Mouse (Mus musculus): ENCODE data around the gene Armc12. TPM values are rescaled to one million over a fixed set of nuclear protein-coding genes. Genes with fewer than 3 reads are reported as not detected.

Gene Armc12
- total and polyA plus RNA-seq, 3 experiments = 0.15 TPM; not detected in 2

- DNase-seq (ENCODE audit: low read depth, low spot score) = no peak
- no peaks in the 10 kb centered on the region for H3K36me3 ChIP-seq (ENCODE audit: control insufficient read depth in 1 of 2, insufficient read depth in 2 of 2, low read length in 2 of 2)
- H3K27me3 ChIP-seq (ENCODE audit: control insufficient read depth in 1 of 2, insufficient read depth in 2 of 2, low read length in 2 of 2) = no peaks in the 10 kb centered on the region
- no peak overlapping the region for H3K4me3 ChIP-seq (ENCODE audit: control insufficient read depth in 1 of 2, insufficient read depth in 1 of 2, low read depth in 2 of 2, low read length in 2 of 2)
- no peak overlapping the region for H3K27ac ChIP-seq (ENCODE audit: control insufficient read depth, low read depth, low read length)
- H3K9me3 ChIP-seq (replicated peaks; ENCODE audit: insufficient read depth, low read length) = no peaks in the 10 kb centered on the region
- H3K79me2 ChIP-seq (ENCODE audit: control insufficient read depth, insufficient read depth, low read length, poor library complexity) = no peaks in the 10 kb centered on the region
- no peak overlapping the region for H3K9ac ChIP-seq (ENCODE audit: control insufficient read depth, low read depth, low read length, poor library complexity, severe bottlenecking)
- no peaks in the 10 kb centered on the region for H3K4me1 ChIP-seq (ENCODE audit: control insufficient read depth in 1 of 2, insufficient read depth in 2 of 2, low read length in 2 of 2)
- TF ChIP-seq USF2 (IDR thresholded peaks at IDR 0.05; ENCODE audit: borderline replicate concordance in 1 of 2, insufficient read depth in 1 of 2, low read depth in 1 of 2, low read length in 2 of 2) = no peak
These were observed 34.8 kb upstream of the Armc12 start for GRCm38 (mm10) chr17:28495832-28496231.

GRCm38 (mm10) chr17:28499190-28499589 is 31.4 kb upstream of the Armc12 start:
- DNase-seq (ENCODE audit: low read depth, low spot score) = no peak
- Histone ChIP-seq H3K36me3 (ENCODE audit: control insufficient read depth in 1 of 2, insufficient read depth in 2 of 2, low read length in 2 of 2) (no peaks in the 10 kb centered on the region), H3K27me3 (ENCODE audit: control insufficient read depth in 1 of 2, insufficient read depth in 2 of 2, low read length in 2 of 2) (no peaks in the 10 kb centered on the region), H3K79me2 (ENCODE audit: control insufficient read depth, insufficient read depth, low read length, poor library complexity) (no peaks in the 10 kb centered on the region), H3K4me1 (ENCODE audit: control insufficient read depth in 1 of 2, insufficient read depth in 2 of 2, low read length in 2 of 2) (no peaks in the 10 kb centered on the region), H3K4me3 (ENCODE audit: control insufficient read depth in 1 of 2, insufficient read depth in 1 of 2, low read depth in 2 of 2, low read length in 2 of 2) (no peak overlapping the region), H3K27ac (ENCODE audit: control insufficient read depth, low read depth, low read length) (no peak overlapping the region), H3K9ac (ENCODE audit: control insufficient read depth, low read depth, low read length, poor library complexity, severe bottlenecking) (no peak overlapping the region), H3K9me3 (replicated peaks; ENCODE audit: insufficient read depth, low read length) (no peaks in the 10 kb centered on the region)
- TF ChIP-seq MXI1 (IDR thresholded peaks at IDR 0.05; ENCODE audit: low read depth, low read length) (no peak), RAD21 (IDR thresholded peaks at IDR 0.05; ENCODE audit: low read depth, low read length) (no peak), MYC (IDR thresholded peaks at IDR 0.05; ENCODE audit: low read depth, low read length) (no peak), TCF12 (IDR thresholded peaks at IDR 0.05; ENCODE audit: low read depth, low read length) (no peak), CTCF (IDR thresholded peaks at IDR 0.05 in 2 of 3, conservative IDR thresholded peaks at IDR 0.05 in 1 of 3; ENCODE audit: control insufficient read depth in 1 of 3, insufficient read depth in 1 of 3, low read depth in 2 of 3, low read length in 3 of 3, poor library complexity in 1 of 3, severe bottlenecking in 1 of 3) (no peak), ZMIZ1 (IDR thresholded peaks at IDR 0.05; ENCODE audit: low read depth, low read length) (no peak), EP300 (IDR thresholded peaks at IDR 0.05; ENCODE audit: low read depth in 1 of 2, low read length in 2 of 2) (no peak), ZKSCAN1 (IDR thresholded peaks at IDR 0.05; ENCODE audit: low read depth, low read length) (no peak), MAX (IDR thresholded peaks at IDR 0.05; ENCODE audit: low read length) (no peak), BHLHE40 (IDR thresholded peaks at IDR 0.05; ENCODE audit: borderline replicate concordance, low read depth, low read length) (no peak), TAL1 (IDR thresholded peaks at IDR 0.05; ENCODE audit: low read length) (no peak), POLR2AphosphoS2 (IDR thresholded peaks at IDR 0.05; ENCODE audit: low read length) (no peak), ZC3H11A (IDR thresholded peaks at IDR 0.05; ENCODE audit: low read depth, low read length) (no peak), NELFE (IDR thresholded peaks at IDR 0.05; ENCODE audit: low read depth, low read length) (no peak), USF1 (IDR thresholded peaks at IDR 0.05; ENCODE audit: low read depth, low read length) (no peak)

GRCm38 (mm10) chr17:28500465-28500864 is 30.1 kb upstream of the Armc12 start:
- H3K27me3 ChIP-seq (ENCODE audit: control insufficient read depth in 1 of 2, insufficient read depth in 2 of 2, low read length in 2 of 2) = no peaks in the 10 kb centered on the region
- no peak overlapping the region for H3K9ac ChIP-seq (ENCODE audit: control insufficient read depth, low read depth, low read length, poor library complexity, severe bottlenecking)
- H3K4me1 ChIP-seq (ENCODE audit: control insufficient read depth in 1 of 2, insufficient read depth in 2 of 2, low read length in 2 of 2) = no peaks in the 10 kb centered on the region
- no peaks in the 10 kb centered on the region for H3K79me2 ChIP-seq (ENCODE audit: control insufficient read depth, insufficient read depth, low read length, poor library complexity)
- DNase-seq (ENCODE audit: low read depth, low spot score) = no peak
- no peaks in the 10 kb centered on the region for H3K9me3 ChIP-seq (replicated peaks; ENCODE audit: insufficient read depth, low read length)
- no peak for TF ChIP-seq MEF2A (IDR thresholded peaks at IDR 0.05; ENCODE audit: extremely low read depth, insufficient replicate concordance, low read depth, low read length, poor library complexity, severe bottlenecking)
- no peak for TF ChIP-seq TBP (IDR thresholded peaks at IDR 0.05; ENCODE audit: low read depth, low read length)
- TF ChIP-seq MYC (IDR thresholded peaks at IDR 0.05; ENCODE audit: low read depth, low read length) = no peak
- TF ChIP-seq ZKSCAN1 (IDR thresholded peaks at IDR 0.05; ENCODE audit: low read depth, low read length) = no peak
- TF ChIP-seq ZC3H11A (IDR thresholded peaks at IDR 0.05; ENCODE audit: low read depth, low read length) = no peak
- TF ChIP-seq RAD21 (IDR thresholded peaks at IDR 0.05; ENCODE audit: low read depth, low read length) = no peak
- TF ChIP-seq MYB (IDR thresholded peaks at IDR 0.05; ENCODE audit: low read depth, low read length) = no peak
- TF ChIP-seq CHD2 (IDR thresholded peaks at IDR 0.05; ENCODE audit: low read length) = no peak
- no peak for TF ChIP-seq UBTF (IDR thresholded peaks at IDR 0.05; ENCODE audit: borderline replicate concordance, insufficient read depth, low read depth, low read length)
- no peak for TF ChIP-seq MAX (IDR thresholded peaks at IDR 0.05; ENCODE audit: low read length)
- no peak for TF ChIP-seq SIN3A (IDR thresholded peaks at IDR 0.05; ENCODE audit: low read length)
- TF ChIP-seq BHLHE40 (IDR thresholded peaks at IDR 0.05; ENCODE audit: borderline replicate concordance, low read depth, low read length) = no peak
- no peak overlapping the region for H3K27ac ChIP-seq (ENCODE audit: control insufficient read depth, low read depth, low read length)
- no peak overlapping the region for H3K4me3 ChIP-seq (ENCODE audit: control insufficient read depth in 1 of 2, insufficient read depth in 1 of 2, low read depth in 2 of 2, low read length in 2 of 2)
- no peaks in the 10 kb centered on the region for H3K36me3 ChIP-seq (ENCODE audit: control insufficient read depth in 1 of 2, insufficient read depth in 2 of 2, low read length in 2 of 2)
